Mouse (Mus musculus) ES-Bruce4 (cell line): ENCODE measurements around the gene Cux2. TPM values are rescaled to one million over a fixed set of nuclear protein-coding genes. Genes with fewer than 3 reads are reported as not detected.

Source experiments
- H3K27ac ChIP-seq: 2 replicates; pipeline ENCODE4 v1.5.1; 2012; ENCODE audit warnings: low read length, inconsistent platforms; ENCODE audit not compliant: insufficient read depth
- H3K27me3 ChIP-seq: 2 replicates; pipeline ENCODE4 v1.6.1; 2012; ENCODE audit warnings: mild to moderate bottlenecking, low read length, inconsistent platforms; ENCODE audit not compliant: control insufficient read depth, poor library complexity, insufficient read depth, severe bottlenecking
- H3K36me3 ChIP-seq: 2 replicates; pipeline ENCODE4 v1.6.1; 2012; ENCODE audit warnings: inconsistent platforms, mild to moderate bottlenecking, low read length, moderate library complexity; ENCODE audit not compliant: control insufficient read depth, poor library complexity, insufficient read depth, severe bottlenecking
- H3K4me1 ChIP-seq: one replicate; pipeline ENCODE4 v1.8.1; 2011; ENCODE audit warnings: low read length; ENCODE audit not compliant: control insufficient read depth, insufficient read depth
- H3K4me3 ChIP-seq: 2 replicates; pipeline ENCODE4 v1.5.1; 2011; ENCODE audit warnings: low read depth, mild to moderate bottlenecking, low read length
- H3K9ac ChIP-seq: 2 replicates; pipeline ENCODE4 v1.6.1; 2012; ENCODE audit warnings: low read depth, mild to moderate bottlenecking, inconsistent platforms; ENCODE audit not compliant: poor library complexity, severe bottlenecking
- H3K9me3 ChIP-seq: replicated peaks from 2 replicates; pipeline ENCODE4 v1.6.1; 2012; ENCODE audit warnings: mild to moderate bottlenecking, low read length, inconsistent platforms; ENCODE audit not compliant: control insufficient read depth, poor library complexity, insufficient read depth, severe bottlenecking
- CTCF ChIP-seq: IDR thresholded peaks from one replicate; pipeline ENCODE4 v1.8.1; 2011; ENCODE audit warnings: low read depth, low read length
- EP300 ChIP-seq: IDR thresholded peaks from 2 replicates; pipeline ENCODE4 v1.6.1; 2011; ENCODE audit warnings: low read depth, low read length; ENCODE audit not compliant: insufficient read depth
- POLR2A ChIP-seq: IDR thresholded peaks from one replicate; pipeline ENCODE4 v1.8.1; 2011; ENCODE audit warnings: low read length; ENCODE audit not compliant: insufficient read depth
- polyA plus RNA-seq: library from polyadenylated mRNA; stranded (reverse); fragments of >200 nt; gene quantifications from 2 replicates; pipeline ENCODE4 v1.2.4, GENCODE M21; 2011; ENCODE audit warnings: low read depth; ENCODE audit not compliant: missing spikeins, insufficient read depth, insufficient read length

Cux2 gene
- 2.9 and 3.6 TPM in 2 replicates for polyA plus RNA-seq

GRCm38 (mm10) chr5:122050017-122050831, at the start of gene Cux2:
Cux2 (minus strand) TSS chr5:122050102.
- H3K9me3 ChIP-seq, result no peaks in the 10 kb centered on the region
- no peaks in the 10 kb centered on the region for H3K27me3 ChIP-seq
- peak within 1 kb of the TSS; percentile 77 for H3K9ac ChIP-seq
- H3K27ac ChIP-seq, result no peak within 1 kb of the TSS
- TF ChIP-seq POLR2A (no peak), CTCF (peak; percentile 41), EP300 (no peak)
- peak within 1 kb of the TSS; percentile 75 for H3K4me3 ChIP-seq
- no peaks in the 10 kb centered on the region for H3K36me3 ChIP-seq
- no peaks in the 10 kb centered on the region for H3K4me1 ChIP-seq

GRCm38 (mm10) chr5:122094439-122094838, 44.5 kb upstream of the Cux2 start:
- Histone ChIP-seq H3K9ac (no peak overlapping the region), H3K4me3 (no peak overlapping the region), H3K27me3 (no peaks in the 10 kb centered on the region), H3K9me3 (0 out of 2 replicates have a peak, but pooled peaks cover 6% of the 10 kb centered on the region), H3K4me1 (no peaks in the 10 kb centered on the region), H3K27ac (no peak overlapping the region), H3K36me3 (no peaks in the 10 kb centered on the region)
- no peak for TF ChIP-seq POLR2A
- no peak for TF ChIP-seq EP300
- TF ChIP-seq CTCF, result no peak

GRCm38 (mm10) chr5:122093734-122094133, 43.8 kb upstream of the Cux2 start:
- H3K9me3 ChIP-seq, result 0 out of 2 replicates have a peak, but pooled peaks cover 6% of the 10 kb centered on the region
- TF ChIP-seq POLR2A, result no peak
- TF ChIP-seq CTCF, result no peak
- TF ChIP-seq EP300, result no peak
- no peaks in the 10 kb centered on the region for H3K27me3 ChIP-seq
- no peaks in the 10 kb centered on the region for H3K36me3 ChIP-seq
- H3K27ac ChIP-seq, result no peak overlapping the region
- H3K4me1 ChIP-seq, result no peaks in the 10 kb centered on the region
- H3K9ac ChIP-seq, result no peak overlapping the region
- H3K4me3 ChIP-seq, result no peak overlapping the region

GRCm38 (mm10) chr5:122092794-122093193, 42.9 kb upstream of the Cux2 start:
- H3K27ac ChIP-seq, result no peak overlapping the region
- H3K36me3 ChIP-seq, result no peaks in the 10 kb centered on the region
- H3K9ac ChIP-seq, result no peak overlapping the region
- H3K4me1 ChIP-seq, result no peaks in the 10 kb centered on the region
- no peak overlapping the region for H3K4me3 ChIP-seq
- TF ChIP-seq CTCF, result no peak
- no peak for TF ChIP-seq EP300
- no peak for TF ChIP-seq POLR2A
- H3K27me3 ChIP-seq, result no peaks in the 10 kb centered on the region
- 0 out of 2 replicates have a peak, but pooled peaks cover 6% of the 10 kb centered on the region for H3K9me3 ChIP-seq

- Histone ChIP-seq H3K9ac (no peak overlapping the region), H3K4me1 (no peaks in the 10 kb centered on the region), H3K4me3 (no peak overlapping the region), H3K27ac (no peak overlapping the region), H3K36me3 (no peaks in the 10 kb centered on the region), H3K9me3 (0 out of 2 replicates have a peak, but pooled peaks cover 6% of the 10 kb centered on the region), H3K27me3 (no peaks in the 10 kb centered on the region)
- TF ChIP-seq CTCF (peak; percentile 68), POLR2A (no peak)
These were observed 41.2 kb upstream of the Cux2 start for GRCm38 (mm10) chr5:122091070-122091469.

DNA sequence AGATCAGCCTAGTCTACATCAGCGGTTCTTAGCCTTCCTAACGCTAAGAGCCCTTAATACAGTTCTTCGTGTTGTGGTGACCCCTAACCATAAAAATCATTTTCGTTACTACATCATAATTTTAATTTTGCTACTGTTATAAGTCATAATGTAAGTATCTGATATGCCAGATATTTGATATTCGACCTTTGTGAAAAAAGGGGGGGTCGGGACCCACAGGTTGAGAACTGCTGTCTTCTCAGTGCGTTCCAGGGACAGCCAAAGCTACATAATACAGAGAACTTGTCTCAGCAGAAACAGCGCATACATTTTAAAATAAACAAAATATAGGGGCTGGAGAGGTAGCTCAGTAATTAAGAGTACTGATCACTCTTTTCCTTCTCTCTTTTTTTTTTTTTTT, 39.8 kb upstream of the Cux2 start:
- 0 out of 2 replicates have a peak, but pooled peaks cover 6% of the 10 kb centered on the region for H3K9me3 ChIP-seq
- no peak overlapping the region for H3K9ac ChIP-seq
- H3K27ac ChIP-seq, result no peak overlapping the region
- no peaks in the 10 kb centered on the region for H3K27me3 ChIP-seq
- TF ChIP-seq POLR2A (no peak), CTCF (no peak), EP300 (no peak)
- no peaks in the 10 kb centered on the region for H3K36me3 ChIP-seq
- peaks cover under 1% of the 10 kb centered on the region for H3K4me1 ChIP-seq
- H3K4me3 ChIP-seq, result no peak overlapping the region
